Mouse (Mus musculus) ES-E14 (cell line): ENCODE measurements around the gene Actrt2.

Source experiments
- CHD2 ChIP-seq: IDR thresholded peaks from 2 replicates; pipeline ENCODE4 v1.6.1; 2014; ENCODE audit warnings: mild to moderate bottlenecking, low read depth, low read length, inconsistent platforms
- ZC3H11A ChIP-seq: IDR thresholded peaks from 2 replicates; pipeline ENCODE4 v1.6.1; 2012; ENCODE audit warnings: low read depth, mild to moderate bottlenecking, inconsistent platforms, low read length, borderline replicate concordance

DNA sequence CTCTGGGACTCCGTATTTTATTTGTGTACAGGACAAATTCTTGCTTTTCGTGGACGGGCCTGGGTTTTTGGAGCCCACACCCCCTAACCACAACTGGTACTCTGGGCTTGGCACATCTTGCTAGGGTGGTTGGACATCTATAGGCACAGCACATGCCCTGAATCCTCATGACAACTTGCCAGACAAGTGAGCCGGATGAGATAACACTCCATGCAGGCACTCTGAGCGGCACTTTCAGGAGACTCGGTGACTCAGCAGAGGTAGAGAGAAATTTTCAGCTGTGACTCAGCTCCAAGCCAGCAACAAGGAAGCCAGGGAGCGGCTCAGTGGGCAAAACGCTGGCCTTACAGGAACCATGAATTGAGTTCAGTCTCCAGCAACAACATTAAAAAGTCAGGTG is 31.6 kb upstream of the Actrt2 start:
- TF ChIP-seq ZC3H11A, result no peak
- TF ChIP-seq CHD2, result no peak
